Mouse (Mus musculus): Measurements from ENCODE around the gene Itpripl2. TPM values are rescaled to one million over a fixed set of nuclear protein-coding genes. Genes with fewer than 3 reads are reported as not detected.

Gene Itpripl2
- total RNA-seq, 1 experiment from 2014 or later, result 25.4 TPM

DNA sequence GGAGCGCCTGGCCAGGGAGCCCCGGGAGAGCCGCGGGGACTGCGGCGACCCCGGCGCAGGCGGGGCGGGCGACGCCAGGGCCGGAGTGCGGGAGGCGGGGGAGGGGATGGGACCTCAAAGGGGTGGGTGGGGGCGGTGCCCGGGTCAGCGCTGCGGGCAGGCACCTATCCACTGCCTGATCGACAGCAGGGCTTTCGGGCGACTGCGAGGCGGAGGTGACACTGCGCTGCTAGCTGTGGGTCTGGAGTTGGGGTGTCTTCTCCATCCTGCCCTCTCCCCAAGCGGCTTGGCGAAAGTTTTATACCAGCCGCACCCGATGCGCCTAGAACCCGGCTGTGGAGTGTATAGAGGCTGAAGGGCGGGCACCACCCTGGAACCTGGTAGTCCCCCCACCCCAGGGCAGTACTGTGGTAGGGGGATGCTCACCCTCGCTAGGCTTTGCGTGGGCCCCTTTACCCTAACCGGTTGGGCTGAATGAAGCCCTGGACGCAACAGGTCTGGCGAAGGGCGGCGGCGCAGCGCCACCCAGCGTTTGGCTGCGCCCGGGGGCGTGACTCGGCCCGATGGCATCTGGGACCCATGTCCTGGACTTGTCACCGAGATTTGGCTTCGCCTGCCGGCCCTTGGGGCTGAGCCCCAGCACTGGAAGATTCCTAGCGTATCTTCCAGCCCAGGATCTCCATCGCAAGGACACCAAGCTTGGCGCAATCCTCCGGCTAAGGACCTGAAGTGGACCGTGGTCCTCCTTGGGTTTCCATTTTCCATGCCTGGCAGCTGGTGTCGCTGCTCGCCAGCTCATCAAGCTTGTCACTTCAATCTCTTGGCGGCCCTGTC lies 43.4 kb downstream of the Itpripl2 start, which contains the start of gene Syt17:
Gene Syt17 (minus strand): TSS at position 89 of the 834 bp plus-strand sequence.
- no peak for ATAC-seq (ENCODE audit: extremely low read depth, insufficient number of reproducible peaks, low FRiP score, poor library complexity, severe bottlenecking)

DNA sequence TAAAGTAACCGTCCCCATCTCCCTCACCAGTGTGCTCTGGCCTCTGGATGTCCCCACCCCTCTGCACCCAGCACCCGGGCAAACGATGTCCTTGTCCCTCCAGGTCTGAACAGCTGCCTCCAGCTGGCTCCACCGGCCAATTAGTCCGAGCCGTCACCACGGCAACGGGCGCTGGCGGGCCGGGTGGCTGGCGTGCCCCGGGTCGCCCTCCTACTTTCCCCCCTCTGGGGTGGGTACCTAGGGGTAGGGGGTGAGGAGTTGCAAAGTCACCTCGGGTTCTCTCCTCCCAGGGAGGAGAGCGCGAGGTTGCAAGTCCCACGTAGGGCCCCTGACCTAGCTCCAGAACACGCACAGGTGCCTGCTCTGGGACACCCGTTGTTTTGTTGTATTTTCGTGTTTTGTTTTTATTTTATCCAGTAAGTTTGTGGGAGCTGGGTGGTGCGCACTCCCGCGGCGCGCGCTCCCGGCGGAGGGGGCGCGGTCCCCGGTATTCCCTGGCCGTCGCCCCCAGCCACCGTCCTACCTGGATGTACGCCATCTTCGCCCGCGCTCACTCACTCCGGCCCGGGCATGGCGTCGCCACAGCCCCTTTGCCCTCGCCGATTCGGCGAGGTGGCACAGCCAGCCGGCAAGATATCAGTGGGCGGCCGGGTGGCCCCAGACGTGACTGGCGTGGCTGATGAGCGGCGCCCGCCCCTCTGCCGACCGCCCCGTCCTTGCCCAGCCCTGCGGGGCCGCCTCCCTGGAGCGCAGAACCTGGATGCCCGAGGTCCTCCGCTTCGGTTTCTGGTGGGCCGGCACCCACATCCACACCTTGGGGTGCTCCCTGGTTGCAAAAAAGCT lies 44.3 kb downstream of the Itpripl2 start:
- no peak for ATAC-seq (ENCODE audit: extremely low read depth, insufficient number of reproducible peaks, low FRiP score, poor library complexity, severe bottlenecking)

DNA sequence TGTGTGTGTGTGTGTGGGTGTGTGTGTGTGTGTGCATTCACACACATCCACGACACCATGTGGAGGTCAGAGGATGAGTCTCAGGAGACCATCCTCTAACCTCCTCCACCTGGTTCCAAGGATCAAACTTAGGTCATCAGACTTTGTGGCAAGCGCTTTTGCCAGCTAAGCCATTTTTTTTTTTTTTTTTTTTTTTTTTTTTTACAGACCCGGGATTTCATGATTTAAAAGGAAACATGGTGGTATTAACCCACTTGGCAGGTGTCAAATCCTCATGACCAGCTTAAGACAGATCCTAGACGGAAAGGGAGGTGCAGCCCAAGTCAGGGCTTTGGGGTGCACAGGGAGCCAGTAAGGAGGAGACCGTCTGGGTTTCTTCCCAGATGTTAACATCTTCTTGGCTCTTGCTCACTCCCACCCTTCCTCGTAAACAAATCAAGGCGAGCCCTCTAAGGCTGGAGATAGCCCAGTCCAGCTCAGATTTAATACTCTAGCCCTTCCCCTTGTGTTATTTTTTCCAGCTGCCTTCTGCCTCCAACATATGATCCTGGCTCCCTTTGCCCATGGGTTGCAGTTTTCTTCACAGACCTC lies 47.8 kb downstream of the Itpripl2 start:
- ATAC-seq (ENCODE audit: extremely low read depth, insufficient number of reproducible peaks, low FRiP score, poor library complexity, severe bottlenecking), result no peak

DNA sequence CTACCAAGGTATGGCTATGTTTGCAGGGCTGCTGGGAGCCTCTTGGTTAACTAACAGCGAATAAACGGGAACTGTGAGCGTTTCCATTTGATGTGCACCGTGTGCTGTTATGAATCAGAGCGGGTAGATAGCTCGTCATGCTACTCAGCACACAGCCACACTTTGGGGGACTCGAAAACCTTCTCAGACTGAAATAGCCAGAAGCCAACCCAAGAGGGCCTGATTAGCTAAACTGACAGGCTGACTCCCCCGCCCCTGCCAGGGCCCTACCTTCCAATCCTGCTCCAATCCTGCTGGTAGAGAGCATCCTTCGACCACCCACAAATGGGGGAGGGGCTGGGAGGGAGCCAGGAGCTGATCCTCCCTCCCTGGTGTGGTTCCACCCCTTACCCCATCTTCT lies 48.4 kb downstream of the Itpripl2 start:
- ATAC-seq (ENCODE audit: extremely low read depth, insufficient number of reproducible peaks, low FRiP score, poor library complexity, severe bottlenecking), result no peak

DNA sequence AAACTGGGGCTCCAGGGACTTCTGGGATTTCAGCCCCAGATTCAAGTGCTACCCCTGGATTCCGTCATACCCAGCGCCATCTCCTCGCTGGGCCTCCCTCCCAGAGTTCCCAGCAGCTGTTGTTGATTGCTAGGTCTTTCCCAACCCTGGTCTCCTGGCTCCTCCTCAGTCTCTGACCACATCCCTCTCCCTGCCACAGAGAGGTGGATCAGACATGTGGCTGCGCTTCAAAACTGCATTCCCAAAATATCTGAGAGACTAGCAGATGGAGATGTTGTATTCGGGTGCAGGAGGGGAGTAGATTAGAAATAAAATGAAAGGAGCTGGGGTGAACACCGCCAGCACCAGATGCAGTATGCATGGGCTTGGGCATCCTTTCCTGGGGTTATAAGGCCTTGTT lies 50.2 kb downstream of the Itpripl2 start:
- no peak for ATAC-seq (ENCODE audit: extremely low read depth, insufficient number of reproducible peaks, low FRiP score, poor library complexity, severe bottlenecking)

DNA sequence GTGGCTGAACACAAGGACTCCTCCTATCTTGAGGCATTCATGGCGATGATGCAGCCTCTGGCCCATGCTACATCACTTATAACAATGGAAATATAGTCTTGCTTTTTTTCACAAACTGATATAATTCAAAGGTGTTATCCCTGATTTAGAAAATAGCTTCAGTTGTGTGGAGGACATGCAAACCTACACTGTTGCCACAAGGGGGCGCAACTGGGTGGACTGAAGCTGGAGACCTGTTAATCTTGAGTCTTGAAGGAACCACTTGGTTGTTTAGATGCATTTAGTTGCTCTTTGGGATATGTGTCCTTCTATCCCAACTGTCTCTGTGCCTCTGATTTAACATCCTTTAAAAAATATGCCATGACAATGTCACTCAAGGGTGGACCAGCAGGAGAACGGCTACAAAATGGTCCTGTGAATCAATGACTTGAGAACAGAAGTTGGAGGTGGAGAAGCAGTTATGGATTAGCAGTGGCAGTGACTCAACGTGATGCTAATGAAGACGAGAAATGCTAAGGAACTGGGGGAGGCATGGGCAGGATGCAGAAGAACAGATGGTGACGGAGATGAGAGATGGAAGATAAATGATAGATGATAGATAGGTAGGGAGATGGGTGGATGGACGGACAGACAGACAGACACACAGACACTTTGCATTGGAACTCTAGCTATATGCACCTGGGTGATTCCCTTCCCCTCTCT lies 54.5 kb downstream of the Itpripl2 start:
- ATAC-seq (ENCODE audit: extremely low read depth, insufficient number of reproducible peaks, low FRiP score, poor library complexity, severe bottlenecking), result 0 out of 2 replicates have a peak, but pooled peaks have one; percentile 37

Other genes with a start within 250 kb of the Itpripl2 start
- gene Smg1, start 248.3 kb downstream of the Itpripl2 start, total RNA-seq (2017), result 169 and 178 TPM in 2 replicates
- gene Syt17, start 43.8 kb downstream of the Itpripl2 start, total RNA-seq (2017), result not detected in 2 replicates
- 6.2 and 7.5 TPM in 2 replicates for gene Coq7, start 41.4 kb upstream of the Itpripl2 start, total RNA-seq (2017)
- 0.74 and 1.5 TPM in 2 replicates for gene Tmc7, start 92.8 kb upstream of the Itpripl2 start, total RNA-seq (2017)
- gene Tmc5, start 105.3 kb upstream of the Itpripl2 start, total RNA-seq (2017), result not detected in 2 replicates
- 22.5 and 26.0 TPM in 2 replicates for gene Gde1, start 213.8 kb upstream of the Itpripl2 start, total RNA-seq (2017)
- gene Ccp110, start 220.6 kb upstream of the Itpripl2 start, total RNA-seq (2017), result 14.1 and 15.5 TPM in 2 replicates
- gene Vps35l, start 248.3 kb upstream of the Itpripl2 start, total RNA-seq (2017), result 48.1 and 55.7 TPM in 2 replicates

All from neutrophil, adult 5-6 weeks (primary cell).